Mouse (Mus musculus): Measurements from ENCODE around the gene Abhd12. TPM values are rescaled to one million over a fixed set of nuclear protein-coding genes. Genes with fewer than 3 reads are reported as not detected.
"Not testable (repeated sequence)": the region's sequence is repeated elsewhere in the genome, so short reads cannot be mapped to it uniquely, and the experiment has no call there.

The Abhd12 gene
- 41.5 and 43.2 TPM in 2 replicates for polyA plus RNA-seq (2015; fragmentation: Nextera tagmentation; extraction: Ambion mirVana)

DNA sequence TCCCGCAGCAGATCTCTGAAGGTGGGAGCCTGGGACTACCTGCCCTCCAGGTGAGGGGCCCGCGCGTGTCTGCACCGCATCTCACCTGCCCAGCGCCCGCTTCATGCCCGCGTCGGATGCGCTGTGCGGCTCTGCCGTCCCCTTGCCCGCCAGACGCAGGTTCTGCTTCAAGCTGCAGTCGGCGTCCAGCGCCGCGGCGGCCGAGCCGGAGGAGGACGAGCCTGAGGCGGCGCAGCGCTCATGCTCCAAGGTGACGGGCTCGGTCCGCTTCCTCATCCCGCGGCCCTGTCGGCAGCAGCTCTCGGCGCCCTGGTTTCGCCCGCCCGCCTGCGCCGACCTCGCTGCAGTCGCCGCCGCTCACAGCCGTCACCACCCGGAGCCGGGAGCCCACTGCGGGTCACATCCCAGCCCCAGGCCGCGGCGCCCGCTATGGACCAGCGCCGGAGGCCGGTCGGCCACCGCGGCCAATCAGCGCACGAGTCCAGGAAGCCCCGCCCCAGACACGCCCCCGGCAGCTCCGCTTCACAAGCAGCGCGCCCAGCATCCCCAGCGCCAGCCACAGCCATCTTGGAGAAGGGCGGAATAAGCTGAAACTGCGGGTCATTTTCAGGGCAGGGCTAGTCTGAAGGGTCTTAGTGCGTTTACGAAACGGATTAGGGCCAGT lies at the start of gene Abhd12:
Gene Abhd12 (minus strand): TSS at position 470 of the 664 bp plus-strand sequence.
- Histone ChIP-seq H3K36me3 (ENCODE audit: control insufficient read depth, insufficient read depth) (no peaks in the 10 kb centered on the region), H3K9me3 (replicated peaks; ENCODE audit: control insufficient read depth, low read length) (no peaks in the 10 kb centered on the region), H3K4me1 (ENCODE audit: control insufficient read depth, insufficient read depth, low read length) (peaks cover 8% of the 10 kb centered on the region), H3K9ac (ENCODE audit: low read length) (peak within 1 kb of the TSS; percentile 83), H3K4me2 (ENCODE audit: low read depth, low read length) (peak within 1 kb of the TSS; percentile 81), H3K27me3 (ENCODE audit: control insufficient read depth, insufficient read depth, low read length) (no peaks in the 10 kb centered on the region), H3K27ac (ENCODE audit: low read length) (peak within 1 kb of the TSS; percentile 86), H3K4me3 (ENCODE audit: low read length) (peak within 1 kb of the TSS; percentile 85)
- WGBS, result under 1% methylated on average over 70 of the region's 72 CpGs
- ATAC-seq (replicated peaks; ENCODE audit: extremely low read depth, insufficient read depth, low FRiP score), result peak; percentile 98

DNA sequence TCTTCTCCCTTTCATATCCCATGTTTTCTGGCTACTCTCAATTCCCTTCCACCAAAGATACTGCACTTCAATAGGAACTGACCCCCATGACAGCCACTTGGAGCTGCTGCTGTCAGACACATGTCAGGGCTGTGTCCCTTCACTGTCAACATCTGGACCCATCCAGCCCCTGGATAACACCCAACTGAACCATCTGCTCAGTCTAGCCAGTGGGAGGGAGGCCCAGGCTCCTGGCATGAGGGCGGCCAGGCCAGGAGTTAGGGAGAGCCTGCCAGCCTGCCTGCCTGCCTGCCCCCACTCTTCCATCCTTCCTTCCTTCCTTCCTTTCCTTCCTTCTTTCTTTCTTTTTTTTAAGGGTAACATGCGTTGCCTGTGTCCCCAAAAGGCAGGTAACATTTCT lies 46.7 kb upstream of the Abhd12 start:
- Histone ChIP-seq H3K4me1 (ENCODE audit: control insufficient read depth, insufficient read depth, low read length) (no peaks in the 10 kb centered on the region), H3K27me3 (ENCODE audit: control insufficient read depth, insufficient read depth, low read length) (no peaks in the 10 kb centered on the region), H3K4me2 (ENCODE audit: low read depth, low read length) (no peak overlapping the region), H3K36me3 (ENCODE audit: control insufficient read depth, insufficient read depth) (no peaks in the 10 kb centered on the region), H3K27ac (ENCODE audit: low read length) (no peak overlapping the region), H3K9me3 (replicated peaks; ENCODE audit: control insufficient read depth, low read length) (no peaks in the 10 kb centered on the region), H3K9ac (ENCODE audit: low read length) (no peak overlapping the region), H3K4me3 (ENCODE audit: low read length) (no peak overlapping the region)
- no peak for ATAC-seq (replicated peaks; ENCODE audit: extremely low read depth, insufficient read depth, low FRiP score)
- 85% methylated on average over 2 of the region's 2 CpGs for WGBS

- Histone ChIP-seq H3K4me1 (ENCODE audit: control insufficient read depth, insufficient read depth, low read length) (no peaks in the 10 kb centered on the region), H3K4me3 (ENCODE audit: low read length) (no peak overlapping the region), H3K9ac (ENCODE audit: low read length) (no peak overlapping the region), H3K27me3 (ENCODE audit: control insufficient read depth, insufficient read depth, low read length) (no peaks in the 10 kb centered on the region), H3K4me2 (ENCODE audit: low read depth, low read length) (no peak overlapping the region), H3K27ac (ENCODE audit: low read length) (no peak overlapping the region), H3K36me3 (ENCODE audit: control insufficient read depth, insufficient read depth) (no peaks in the 10 kb centered on the region), H3K9me3 (replicated peaks; ENCODE audit: control insufficient read depth, low read length) (no peaks in the 10 kb centered on the region)
- no peak for ATAC-seq (replicated peaks; ENCODE audit: extremely low read depth, insufficient read depth, low FRiP score)
- WGBS, result 82% methylated on average over 6 of the region's 6 CpGs
Measured at GRCm38 (mm10) chr2:150950056-150950455, 45.5 kb upstream of the Abhd12 start.

DNA sequence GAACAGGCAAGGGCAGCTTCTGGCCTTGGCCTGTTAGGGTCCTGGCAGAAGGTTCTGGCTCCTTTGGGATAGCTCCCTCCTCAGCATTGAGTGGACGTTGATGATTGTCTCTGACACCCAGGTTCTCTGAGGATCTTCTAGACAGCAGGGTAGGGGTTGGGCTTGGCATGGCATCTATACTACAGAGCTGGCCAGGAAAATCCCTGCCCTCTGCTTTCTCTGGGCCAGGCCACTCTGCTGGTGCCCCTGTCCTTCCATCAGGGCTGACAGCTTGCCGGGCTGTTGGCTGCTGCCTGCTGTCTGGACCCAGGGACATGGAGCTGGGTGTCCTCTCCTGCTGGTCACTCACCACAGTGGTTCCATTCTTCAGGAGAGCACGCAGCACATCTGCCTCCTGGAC lies 45.1 kb upstream of the Abhd12 start:
- no peak for ATAC-seq (replicated peaks; ENCODE audit: extremely low read depth, insufficient read depth, low FRiP score)
- no peaks in the 10 kb centered on the region for H3K9me3 ChIP-seq (replicated peaks; ENCODE audit: control insufficient read depth, low read length)
- H3K4me3 ChIP-seq (ENCODE audit: low read length), result no peak overlapping the region
- H3K27me3 ChIP-seq (ENCODE audit: control insufficient read depth, insufficient read depth, low read length), result no peaks in the 10 kb centered on the region
- H3K36me3 ChIP-seq (ENCODE audit: control insufficient read depth, insufficient read depth), result no peaks in the 10 kb centered on the region
- no peaks in the 10 kb centered on the region for H3K4me1 ChIP-seq (ENCODE audit: control insufficient read depth, insufficient read depth, low read length)
- no peak overlapping the region for H3K27ac ChIP-seq (ENCODE audit: low read length)
- H3K9ac ChIP-seq (ENCODE audit: low read length), result no peak overlapping the region
- 88% methylated on average over 3 of the region's 3 CpGs for WGBS
- H3K4me2 ChIP-seq (ENCODE audit: low read depth, low read length), result no peak overlapping the region

DNA sequence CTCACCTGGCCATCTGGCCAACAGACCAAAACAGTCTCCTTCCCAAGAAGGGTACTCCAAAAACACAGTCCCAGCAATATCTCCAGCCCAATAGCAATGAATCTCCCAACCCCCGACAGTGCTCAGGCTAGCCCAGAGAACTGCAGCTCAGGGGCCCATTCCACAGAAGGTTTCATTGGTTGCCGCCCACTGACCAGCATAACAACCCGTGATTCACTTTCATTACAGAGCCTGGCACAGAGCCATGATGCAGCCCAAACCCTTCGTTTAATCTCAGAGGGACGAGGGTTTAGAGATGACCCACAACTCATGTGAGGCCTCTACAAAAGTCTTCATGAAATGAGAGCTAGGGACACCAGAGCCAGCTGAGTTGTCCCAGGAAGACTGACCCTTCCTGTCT lies 44.2 kb upstream of the Abhd12 start:
- H3K4me3 ChIP-seq (ENCODE audit: low read length), result no peak overlapping the region
- H3K36me3 ChIP-seq (ENCODE audit: control insufficient read depth, insufficient read depth), result no peaks in the 10 kb centered on the region
- H3K27ac ChIP-seq (ENCODE audit: low read length), result no peak overlapping the region
- ATAC-seq (replicated peaks; ENCODE audit: extremely low read depth, insufficient read depth, low FRiP score), result no peak
- H3K4me1 ChIP-seq (ENCODE audit: control insufficient read depth, insufficient read depth, low read length), result no peaks in the 10 kb centered on the region
- 69% methylated on average over 5 of the region's 5 CpGs for WGBS
- H3K9ac ChIP-seq (ENCODE audit: low read length), result no peak overlapping the region
- H3K27me3 ChIP-seq (ENCODE audit: control insufficient read depth, insufficient read depth, low read length), result no peaks in the 10 kb centered on the region
- no peak overlapping the region for H3K4me2 ChIP-seq (ENCODE audit: low read depth, low read length)
- no peaks in the 10 kb centered on the region for H3K9me3 ChIP-seq (replicated peaks; ENCODE audit: control insufficient read depth, low read length)

DNA sequence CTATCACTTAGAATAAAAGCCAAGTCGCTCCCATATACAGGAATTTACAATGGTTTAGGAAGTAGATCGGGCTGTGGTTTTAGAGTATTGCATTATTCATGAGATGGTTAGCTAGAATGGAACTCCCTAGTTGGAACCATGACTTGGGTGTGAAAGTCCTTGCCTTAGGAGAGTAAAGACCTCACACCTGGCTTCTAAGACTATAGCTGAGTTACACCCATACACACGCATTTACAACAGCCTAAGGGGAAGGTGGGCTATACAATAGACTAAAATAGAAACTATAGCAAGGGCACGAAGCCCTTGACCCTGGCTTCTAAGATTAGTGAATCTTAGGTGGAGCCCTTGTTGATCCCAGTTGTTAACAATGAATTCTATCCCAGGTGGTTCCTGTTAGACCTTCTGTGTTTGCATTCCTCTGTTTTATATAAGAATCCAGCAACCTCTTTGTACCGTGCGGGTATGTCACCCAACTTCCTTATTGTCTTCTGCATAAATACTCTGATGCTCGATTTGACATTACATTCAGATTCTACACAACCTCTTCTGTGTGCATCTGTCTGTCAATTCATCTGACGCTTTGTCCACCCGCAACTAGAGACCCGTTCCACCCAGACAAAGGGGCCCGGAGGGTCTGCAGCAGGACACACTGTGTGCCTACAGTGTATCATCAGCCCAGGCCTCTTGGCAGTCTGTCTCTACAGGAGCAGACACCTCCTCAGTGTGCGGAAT lies 43.5 kb upstream of the Abhd12 start:
- WGBS, result 88% methylated on average over 12 of the region's 12 CpGs
- H3K4me1 ChIP-seq (ENCODE audit: control insufficient read depth, insufficient read depth, low read length); H3K27me3 ChIP-seq (ENCODE audit: control insufficient read depth, insufficient read depth, low read length); H3K4me3 ChIP-seq (ENCODE audit: low read length); H3K9ac ChIP-seq (ENCODE audit: low read length); H3K36me3 ChIP-seq (ENCODE audit: control insufficient read depth, insufficient read depth); ATAC-seq (replicated peaks; ENCODE audit: extremely low read depth, insufficient read depth, low FRiP score); H3K27ac ChIP-seq (ENCODE audit: low read length); H3K9me3 ChIP-seq (replicated peaks; ENCODE audit: control insufficient read depth, low read length); H3K4me2 ChIP-seq (ENCODE audit: low read depth, low read length): not testable (repeated sequence)

GRCm38 (mm10) chr2:150947341-150947740 lies 42.8 kb upstream of the Abhd12 start:
- H3K36me3 ChIP-seq (ENCODE audit: control insufficient read depth, insufficient read depth); H3K4me2 ChIP-seq (ENCODE audit: low read depth, low read length): not testable (repeated sequence)

DNA sequence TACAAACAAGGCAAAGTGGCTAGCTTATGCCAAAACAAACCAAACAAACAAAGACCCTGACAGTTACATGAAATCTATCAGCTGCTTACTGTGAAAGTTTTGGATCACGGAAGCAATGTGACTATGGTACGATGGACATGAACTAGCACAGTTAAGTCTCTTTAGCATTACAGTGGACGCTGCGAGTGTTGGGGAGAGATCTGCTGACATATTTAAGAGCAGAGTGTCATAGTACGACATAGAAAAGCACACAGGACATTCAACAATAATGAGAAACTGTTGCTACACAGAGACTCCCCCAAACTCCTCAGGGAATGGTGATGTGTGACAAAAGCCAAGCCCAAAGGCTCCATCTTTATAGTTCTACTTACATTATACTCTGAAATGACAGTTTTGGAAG lies 39.5 kb upstream of the Abhd12 start:
- Histone ChIP-seq H3K9me3 (replicated peaks; ENCODE audit: control insufficient read depth, low read length) (no peaks in the 10 kb centered on the region), H3K4me1 (ENCODE audit: control insufficient read depth, insufficient read depth, low read length) (no peaks in the 10 kb centered on the region), H3K4me3 (ENCODE audit: low read length) (no peak overlapping the region), H3K9ac (ENCODE audit: low read length) (no peak overlapping the region), H3K4me2 (ENCODE audit: low read depth, low read length) (no peak overlapping the region), H3K36me3 (ENCODE audit: control insufficient read depth, insufficient read depth) (no peaks in the 10 kb centered on the region), H3K27ac (ENCODE audit: low read length) (no peak overlapping the region), H3K27me3 (ENCODE audit: control insufficient read depth, insufficient read depth, low read length) (no peaks in the 10 kb centered on the region)
- no peak for ATAC-seq (replicated peaks; ENCODE audit: extremely low read depth, insufficient read depth, low FRiP score)
- 84% methylated on average over 5 of the region's 5 CpGs for WGBS

More at GRCm38 (mm10) chr2:150947341-150947740, 42.8 kb upstream of the Abhd12 start:
- not testable (repeated sequence) for H3K4me3 ChIP-seq (ENCODE audit: low read length); H3K27me3 ChIP-seq (ENCODE audit: control insufficient read depth, insufficient read depth, low read length); H3K27ac ChIP-seq (ENCODE audit: low read length); H3K4me1 ChIP-seq (ENCODE audit: control insufficient read depth, insufficient read depth, low read length); H3K9ac ChIP-seq (ENCODE audit: low read length); ATAC-seq (replicated peaks; ENCODE audit: extremely low read depth, insufficient read depth, low FRiP score); H3K9me3 ChIP-seq (replicated peaks; ENCODE audit: control insufficient read depth, low read length)
- 89% methylated on average over 5 of the region's 5 CpGs for WGBS

DNA sequence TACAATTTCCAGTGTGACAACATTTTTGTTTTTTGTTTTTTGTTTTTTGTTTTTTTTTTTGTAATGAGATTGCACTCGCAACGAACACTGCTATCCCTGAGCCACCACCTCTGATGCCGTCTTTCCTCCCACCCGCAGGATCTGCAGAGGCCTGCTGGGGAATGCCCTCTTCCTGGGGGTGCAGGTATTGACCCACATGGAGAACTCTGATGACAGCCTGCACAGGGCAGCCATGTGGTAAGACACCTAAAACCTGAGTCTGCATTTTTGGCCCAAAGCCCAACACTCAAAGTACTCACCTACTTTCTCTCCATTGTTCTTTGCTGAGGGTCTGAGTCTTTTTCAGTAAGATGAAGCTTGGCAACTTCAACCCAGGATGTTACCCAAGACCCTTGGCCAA lies 30.1 kb upstream of the Abhd12 start:
- Histone ChIP-seq H3K4me3 (ENCODE audit: low read length) (no peak overlapping the region), H3K27me3 (ENCODE audit: control insufficient read depth, insufficient read depth, low read length) (no peaks in the 10 kb centered on the region), H3K9me3 (replicated peaks; ENCODE audit: control insufficient read depth, low read length) (no peaks in the 10 kb centered on the region), H3K9ac (ENCODE audit: low read length) (no peak overlapping the region), H3K4me1 (ENCODE audit: control insufficient read depth, insufficient read depth, low read length) (no peaks in the 10 kb centered on the region), H3K4me2 (ENCODE audit: low read depth, low read length) (no peak overlapping the region), H3K27ac (ENCODE audit: low read length) (no peak overlapping the region), H3K36me3 (ENCODE audit: control insufficient read depth, insufficient read depth) (peaks cover 2% of the 10 kb centered on the region; the same call in 1 of the 2 replicates)
- ATAC-seq (replicated peaks; ENCODE audit: extremely low read depth, insufficient read depth, low FRiP score), result no peak
- 90% methylated on average over 4 of the region's 4 CpGs for WGBS
